Mouse (Mus musculus) spleen, adult 2 months (tissue): ENCODE measurements at regions not wholly inside any gene's neighbourhood (a gene's known extent, or its start where the extent isn't known, plus 50 kb on each side); places are given as distances from the start of the nearest gene placed in this dataset.

Experiments used
- CTCF ChIP-seq: fragments of 200-500 bp; IDR thresholded peaks from 2 replicates; pipeline ENCODE4 v1.5.1; 2011; ENCODE audit warnings: mild to moderate bottlenecking, inconsistent platforms; ENCODE audit not compliant: insufficient read depth, insufficient read length, insufficient replicate concordance; ENCODE audit errors: extremely low read depth
- POLR2A ChIP-seq: fragments of 200-500 bp; IDR thresholded peaks from 2 replicates; pipeline ENCODE4 v1.6.1; 2011; ENCODE audit warnings: low read depth, low read length, inconsistent platforms

DNA sequence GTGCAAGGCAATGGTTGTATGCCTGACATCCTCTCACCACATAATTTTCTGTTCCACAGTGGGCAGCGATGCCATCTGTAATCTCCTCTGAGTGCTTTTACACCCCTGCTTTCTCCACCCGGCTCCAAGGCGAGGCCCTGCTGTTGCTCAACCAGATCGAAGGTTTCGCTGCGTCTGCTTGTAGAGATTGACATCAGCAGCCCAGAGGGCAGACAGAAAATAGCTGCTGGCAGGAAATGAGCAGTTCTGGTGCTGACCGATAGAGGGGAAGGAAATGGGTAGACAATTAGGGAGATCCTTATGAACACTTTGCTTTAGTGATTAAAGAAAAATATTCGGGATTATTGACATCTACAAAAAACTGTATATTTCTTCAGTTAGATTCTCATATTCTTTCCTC, 155.3 kb upstream of the Prickle1 start:
- no peak for TF ChIP-seq POLR2A
- no peak for TF ChIP-seq CTCF
